Mouse (Mus musculus): ENCODE measurements around the gene Rarg.

- TF ChIP-seq ZNF384 (IDR thresholded peaks at IDR 0.05; ENCODE audit: low read depth, low read length) (no peak), HCFC1 (IDR thresholded peaks at IDR 0.05; ENCODE audit: borderline replicate concordance, insufficient read depth, low read length) (no peak), ZC3H11A (IDR thresholded peaks at IDR 0.05; ENCODE audit: borderline replicate concordance, low read depth, low read length) (no peak), CHD2 (IDR thresholded peaks at IDR 0.05; ENCODE audit: low read depth, low read length) (no peak), MAFK (IDR thresholded peaks at IDR 0.05; ENCODE audit: insufficient read depth, low read depth, low read length) (no peak)
Observed at GRCm38 (mm10) chr15:102243229-102244190, 13.8 kb downstream of the Rarg start.

Measured in ES-E14 (cell line).